Mouse (Mus musculus): ENCODE results near the gene Rab11fip2. TPM values are rescaled to one million over a fixed set of nuclear protein-coding genes. Genes with fewer than 3 reads are reported as not detected.

The Rab11fip2 gene
- total and polyA plus RNA-seq, 3 experiments = 2.6 to 4.5 (median 3.1) TPM

DNA sequence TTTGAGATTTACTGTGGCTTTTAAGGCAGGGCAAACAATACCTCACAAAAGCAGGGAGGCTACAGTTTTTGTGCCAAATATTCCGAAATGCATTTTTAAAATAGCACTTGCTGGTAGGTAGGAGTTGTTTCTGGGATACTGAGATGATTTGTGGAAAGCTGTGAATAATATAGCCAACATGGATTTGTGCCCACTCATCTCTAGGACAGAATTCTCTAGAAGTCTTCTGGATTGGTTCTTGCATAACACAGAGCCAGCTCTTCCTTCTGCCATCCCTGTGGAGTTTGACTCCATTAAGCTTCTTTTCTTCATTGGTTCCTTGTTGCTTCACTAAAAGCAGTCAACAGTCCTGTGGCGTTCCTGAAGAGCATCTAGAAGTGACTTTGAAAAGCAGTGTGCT is 58.2 kb downstream of the Rab11fip2 start:
- Histone ChIP-seq H3K9ac (ENCODE audit: insufficient read depth, low read depth) (no peak overlapping the region), H3K4me1 (ENCODE audit: control insufficient read depth in 1 of 2, insufficient read depth in 2 of 2) (no peaks in the 10 kb centered on the region), H3K79me2 (replicated peaks; ENCODE audit: control insufficient read depth, extremely low read depth, insufficient read depth, poor library complexity, severe bottlenecking) (no peaks in the 10 kb centered on the region), H3K27ac (ENCODE audit: insufficient read depth, low read depth) (no peak overlapping the region), H3K27me3 (replicated peaks) (no peaks in the 10 kb centered on the region), H3K4me3 (replicated peaks in 1 of 3; ENCODE audit: low read depth in 2 of 3, low read length in 2 of 3, poor library complexity in 1 of 3) (no peak overlapping the region), H3K4me2 (ENCODE audit: insufficient read depth, low read depth, poor library complexity, severe bottlenecking) (no peak overlapping the region), H3K36me3 (replicated peaks in 1 of 2; ENCODE audit: control insufficient read depth in 1 of 2, insufficient read depth in 1 of 2, low read length in 1 of 2) (no peaks in the 10 kb centered on the region), H3K9me3 (replicated peaks; ENCODE audit: low read length) (no peaks in the 10 kb centered on the region)
- in situ Hi-C loops (cut with MboI; ENCODE audit: low pct_ligation_motif_present, low pct_unique_long_range_greater_than_20kb, low sequenced_read_pairs) = no loop called here
- TF ChIP-seq HCFC1 (IDR thresholded peaks at IDR 0.05; ENCODE audit: low read depth, low read length) (no peak), MAX (IDR thresholded peaks at IDR 0.05; ENCODE audit: low read length) (no peak), MAFK (IDR thresholded peaks at IDR 0.05; ENCODE audit: insufficient replicate concordance, low read length) (no peak), ETS1 (conservative IDR thresholded peaks at IDR 0.05; ENCODE audit: low read depth, low read length) (no peak), UBTF (IDR thresholded peaks at IDR 0.05; ENCODE audit: low read depth, low read length) (no peak)
- dilution Hi-C loops (cut with MboI; ENCODE audit: extremely low pct_ligation_motif_present, extremely low pct_unique_long_range_greater_than_20kb, low sequenced_read_pairs) = no loop called here
- no peak for DNase-seq (ENCODE audit: extremely low read depth)

DNA sequence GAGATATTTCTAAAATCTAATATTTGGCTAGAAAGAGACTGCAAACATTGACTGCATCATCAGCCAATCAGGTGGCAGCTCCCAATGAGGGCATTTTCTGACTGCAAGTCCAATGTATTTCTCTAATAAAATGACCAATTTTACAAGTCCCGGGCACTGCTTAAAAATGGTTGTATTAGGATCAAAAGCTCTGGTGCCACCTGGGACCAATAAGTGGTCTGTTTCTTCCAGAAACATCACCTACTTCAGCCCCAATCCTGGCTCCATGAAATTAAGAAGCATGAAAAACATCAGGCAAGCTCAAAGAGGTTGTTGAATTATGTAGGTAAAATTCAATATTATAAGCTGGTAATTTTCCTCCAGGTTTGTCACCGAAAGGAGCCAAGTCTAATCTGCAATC is 66.2 kb downstream of the Rab11fip2 start:
- no peaks in the 10 kb centered on the region for H3K36me3 ChIP-seq (replicated peaks in 1 of 2; ENCODE audit: control insufficient read depth in 1 of 2, insufficient read depth in 1 of 2, low read length in 1 of 2)
- no peak overlapping the region for H3K4me3 ChIP-seq (replicated peaks in 1 of 3; ENCODE audit: low read depth in 2 of 3, low read length in 2 of 3, poor library complexity in 1 of 3)
- dilution Hi-C loops (cut with MboI; ENCODE audit: extremely low pct_ligation_motif_present, extremely low pct_unique_long_range_greater_than_20kb, low sequenced_read_pairs) = no loop called here
- in situ Hi-C loops (cut with MboI; ENCODE audit: low pct_ligation_motif_present, low pct_unique_long_range_greater_than_20kb, low sequenced_read_pairs) = no loop called here
- no peaks in the 10 kb centered on the region for H3K79me2 ChIP-seq (replicated peaks; ENCODE audit: control insufficient read depth, extremely low read depth, insufficient read depth, poor library complexity, severe bottlenecking)
- H3K9me3 ChIP-seq (replicated peaks; ENCODE audit: low read length) = no peaks in the 10 kb centered on the region
- no peaks in the 10 kb centered on the region for H3K27me3 ChIP-seq (replicated peaks)
- no peak overlapping the region for H3K4me2 ChIP-seq (ENCODE audit: insufficient read depth, low read depth, poor library complexity, severe bottlenecking)
- H3K9ac ChIP-seq (ENCODE audit: insufficient read depth, low read depth) = no peak overlapping the region
- H3K27ac ChIP-seq (ENCODE audit: insufficient read depth, low read depth) = no peak overlapping the region
- TF ChIP-seq KAT2A (IDR thresholded peaks at IDR 0.05; ENCODE audit: insufficient replicate concordance, low read length) (no peak), PAX5 (IDR thresholded peaks at IDR 0.05; ENCODE audit: low read length) (no peak), GABPA (IDR thresholded peaks at IDR 0.05; ENCODE audit: insufficient replicate concordance, low read depth, low read length) (no peak), MXI1 (IDR thresholded peaks at IDR 0.05; ENCODE audit: low read depth, low read length) (no peak), SMC3 (IDR thresholded peaks at IDR 0.05; ENCODE audit: low read depth, low read length) (no peak), POLR2A (IDR thresholded peaks at IDR 0.05; ENCODE audit: low read depth, low read length) (no peak), MEF2A (IDR thresholded peaks at IDR 0.05; ENCODE audit: borderline replicate concordance, low read depth, low read length) (no peak), USF2 (conservative IDR thresholded peaks at IDR 0.05; ENCODE audit: low read depth, low read length) (no peak), NELFE (IDR thresholded peaks at IDR 0.05; ENCODE audit: low read depth, low read length) (no peak), RCOR1 (conservative IDR thresholded peaks at IDR 0.05; ENCODE audit: low read depth, low read length) (no peak), ELF1 (IDR thresholded peaks at IDR 0.05; ENCODE audit: low read depth, low read length) (no peak), BHLHE40 (IDR thresholded peaks at IDR 0.05; ENCODE audit: low read depth, low read length) (no peak), NRF1 (IDR thresholded peaks at IDR 0.05; ENCODE audit: low read depth, low read length) (no peak), EP300 (IDR thresholded peaks at IDR 0.05; ENCODE audit: low read length) (no peak), CHD2 (IDR thresholded peaks at IDR 0.05; ENCODE audit: low read length) (no peak), MAX (IDR thresholded peaks at IDR 0.05; ENCODE audit: low read length) (no peak), IRF4 (IDR thresholded peaks at IDR 0.05; ENCODE audit: low read depth, low read length) (no peak), ZC3H11A (IDR thresholded peaks at IDR 0.05; ENCODE audit: low read depth, low read length) (no peak), ZNF384 (IDR thresholded peaks at IDR 0.05; ENCODE audit: low read depth, low read length) (no peak), MAFK (IDR thresholded peaks at IDR 0.05; ENCODE audit: insufficient replicate concordance, low read length) (no peak)
- DNase-seq (ENCODE audit: extremely low read depth) = no peak
- no peaks in the 10 kb centered on the region for H3K4me1 ChIP-seq (ENCODE audit: control insufficient read depth in 1 of 2, insufficient read depth in 2 of 2)
